Mouse (Mus musculus) heart, adult 2 months (tissue): Measurements from ENCODE around the gene Itgb7.

Experiments used
- CTCF ChIP-seq: fragments of 200-600 bp; IDR thresholded peaks from 2 replicates; pipeline ENCODE4 v1.8.1; 2022; ENCODE audit warnings: antibody characterized with exemption, mild to moderate bottlenecking, moderate library complexity
- POLR2A ChIP-seq: fragments of 200-500 bp; IDR thresholded peaks from 2 replicates; pipeline ENCODE4 v1.6.1; 2011; ENCODE audit warnings: mild to moderate bottlenecking, low read depth, low read length, control low read depth; ENCODE audit not compliant: insufficient read depth

DNA sequence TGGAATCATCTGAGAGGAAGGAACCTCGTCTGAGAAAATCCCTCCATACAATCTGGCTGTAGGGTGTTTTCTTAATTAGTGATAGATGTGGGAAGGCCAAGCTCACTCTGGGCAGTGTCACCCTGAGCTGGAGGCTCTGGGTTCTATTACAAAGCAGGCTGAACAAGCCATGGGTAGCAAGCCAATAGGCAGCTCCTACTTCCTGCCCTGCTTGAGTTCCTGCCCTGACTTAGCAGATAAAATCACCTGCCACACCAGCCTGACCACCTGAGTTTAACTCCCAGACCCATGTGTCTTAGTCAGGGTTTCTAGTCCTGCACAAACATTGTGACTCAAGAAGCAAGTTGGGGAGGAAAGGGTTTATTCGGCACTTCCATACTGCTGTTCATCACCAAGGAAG, 62.7 kb downstream of the Itgb7 start:
- no peak for TF ChIP-seq CTCF
- no peak for TF ChIP-seq POLR2A
